Mouse (Mus musculus): Measurements from ENCODE around the gene Frrs1.

- no peak for TF ChIP-seq GATA1 (IDR thresholded peaks at IDR 0.05; ENCODE audit: low read length)
- no peak for TF ChIP-seq TAL1 (IDR thresholded peaks at IDR 0.05; ENCODE audit: low read length)
Measured at GRCm38 (mm10) chr3:116890576-116890975, 31.3 kb downstream of the Frrs1 start.

Data from erythroblast, embryonic 14.5 days (primary cell).